Mouse (Mus musculus) liver, embryonic 11.5 days (tissue): ENCODE measurements around the gene Mrtfb. TPM values are rescaled to one million over a fixed set of nuclear protein-coding genes. Genes with fewer than 3 reads are reported as not detected.
"Not testable (repeated sequence)": the region's sequence is repeated elsewhere in the genome, so short reads cannot be mapped to it uniquely, and the experiment has no call there.

Experiments
- ATAC-seq: fragments of 200-750 bp; cut with Nextera tagmentation; replicated peaks from 2 replicates; pipeline ENCODE4 v1.8.0; 2017; ENCODE audit warnings: moderate number of reproducible peaks, mild to moderate bottlenecking, moderate TSS enrichment, moderate library complexity; ENCODE audit not compliant: low FRiP score
- DNase-seq: peaks from one replicate; pipeline ENCODE4 v3.0.0-alpha.2; 2017; ENCODE audit warnings: low spot score
- H3K27ac ChIP-seq: fragments of 300-500 bp; sonication (generic); 2 replicates; pipeline ENCODE4 v1.5.1; 2014; ENCODE audit warnings: mild to moderate bottlenecking, low read depth, low read length, control low read depth
- H3K27me3 ChIP-seq: fragments of 300-500 bp; sonication (generic); replicated peaks from 2 replicates; pipeline ENCODE4 v1.6.1; 2014; ENCODE audit warnings: low read length, mixed read lengths; ENCODE audit not compliant: control insufficient read depth, insufficient read depth
- H3K36me3 ChIP-seq: fragments of 300-500 bp; sonication (generic); 2 replicates; pipeline ENCODE4 v1.6.1; 2014; ENCODE audit warnings: mild to moderate bottlenecking, low read length, moderate library complexity, mixed read lengths; ENCODE audit not compliant: control insufficient read depth, insufficient read depth
- H3K4me1 ChIP-seq: fragments of 300-500 bp; sonication (generic); replicated peaks from 2 replicates; pipeline ENCODE4 v1.6.1; 2014; ENCODE audit warnings: low read length, mixed read lengths; ENCODE audit not compliant: control insufficient read depth, insufficient read depth
- H3K4me2 ChIP-seq: fragments of 300-500 bp; sonication (generic); 2 replicates; pipeline ENCODE4 v1.6.1; 2014; ENCODE audit warnings: mild to moderate bottlenecking, control low read depth, moderate library complexity
- H3K4me3 ChIP-seq: fragments of 300-500 bp; sonication (generic); 2 replicates; pipeline ENCODE4 v1.5.1; 2014; ENCODE audit warnings: low read depth, low read length, control low read depth
- H3K9ac ChIP-seq: fragments of 300-500 bp; sonication (generic); 2 replicates; pipeline ENCODE4 v1.6.1; 2014; ENCODE audit warnings: low read depth, low read length, control low read depth
- H3K9me3 ChIP-seq: fragments of 300-500 bp; sonication (generic); 2 replicates; pipeline ENCODE4 v1.6.1; 2016; ENCODE audit warnings: low read length, inconsistent platforms, mixed read lengths; ENCODE audit not compliant: control insufficient read depth
- WGBS: fragments of 180-500 bp; shearing (Covaris S2); extraction: QIAGEN DNeasy Blood & Tissue Kit; methylation state at CpG from one replicate; pipeline ENCODE4 v1.1.7; 2014; 5-methylcytosine and 5-hydroxymethylcytosine counted together
- polyA plus RNA-seq: library from polyadenylated mRNA; unstranded; fragments of >200 nt; fragmentation: Nextera tagmentation; extraction: Ambion mirVana; gene quantifications from 2 replicates; pipeline ENCODE4 v1.2.1, GENCODE M21; 2014

Gene Mrtfb
- polyA plus RNA-seq, 1 experiment from 2014 or later: 14.8 TPM

- Histone ChIP-seq H3K27me3 (no peaks in the 10 kb centered on the region; the same call in 1 of the 2 replicates), H3K9ac (no peak overlapping the region; the same call in 1 of the 2 replicates), H3K36me3 (no peaks in the 10 kb centered on the region), H3K4me1 (peaks cover 7% of the 10 kb centered on the region; the same call in 1 of the 2 replicates), H3K27ac (no peak overlapping the region), H3K9me3 (no peaks in the 10 kb centered on the region), H3K4me2 (peak overlapping the region; percentile 98), H3K4me3 (peak overlapping the region; percentile 82)
- DNase-seq (no peak), ATAC-seq (no peak)
- WGBS: 47% methylated on average over 5 of the region's 5 CpGs
These were observed 1.2 kb downstream of the Mrtfb start for GRCm38 (mm10) chr16:13257528-13257835.

- no peak for DNase-seq
- 88% methylated on average over 2 of the region's 2 CpGs for WGBS
- no peak overlapping the region for H3K4me2 ChIP-seq
- H3K27ac ChIP-seq: no peak overlapping the region
- H3K4me1 ChIP-seq: peaks cover 7% of the 10 kb centered on the region; the same call in 1 of the 2 replicates
- no peaks in the 10 kb centered on the region for H3K9me3 ChIP-seq
- no peak overlapping the region for H3K4me3 ChIP-seq
- H3K36me3 ChIP-seq: no peaks in the 10 kb centered on the region
- no peak for ATAC-seq
- no peak overlapping the region for H3K9ac ChIP-seq
- H3K27me3 ChIP-seq: no peaks in the 10 kb centered on the region
These were observed 2.7 kb downstream of the Mrtfb start for GRCm38 (mm10) chr16:13259026-13259425.

GRCm38 (mm10) chr16:13266312-13266711 is 10.0 kb downstream of the Mrtfb start:
- no peak overlapping the region for H3K4me3 ChIP-seq
- H3K27ac ChIP-seq: no peak overlapping the region
- 87% methylated on average over 3 of the region's 3 CpGs for WGBS
- no peak for DNase-seq
- ATAC-seq: no peak
- peaks cover 6% of the 10 kb centered on the region; the same call in 1 of the 2 replicates for H3K36me3 ChIP-seq
- no peaks in the 10 kb centered on the region for H3K9me3 ChIP-seq
- no peaks in the 10 kb centered on the region for H3K27me3 ChIP-seq
- H3K9ac ChIP-seq: no peak overlapping the region
- H3K4me2 ChIP-seq: no peak overlapping the region
- H3K4me1 ChIP-seq: no peaks in the 10 kb centered on the region

GRCm38 (mm10) chr16:13267350-13267904 is 11.1 kb downstream of the Mrtfb start:
- WGBS: 76% methylated on average over 3 of the region's 3 CpGs
- Histone ChIP-seq H3K4me2 (no peak overlapping the region), H3K9me3 (no peaks in the 10 kb centered on the region), H3K4me1 (no peaks in the 10 kb centered on the region), H3K9ac (no peak overlapping the region), H3K27me3 (no peaks in the 10 kb centered on the region), H3K27ac (no peak overlapping the region), H3K36me3 (peaks cover 6% of the 10 kb centered on the region; the same call in 1 of the 2 replicates), H3K4me3 (no peak overlapping the region)
- no peak for ATAC-seq
- DNase-seq: no peak

GRCm38 (mm10) chr16:13269426-13269825 is 13.1 kb downstream of the Mrtfb start:
- WGBS: 77% methylated on average over 2 of the region's 2 CpGs
- no peak for DNase-seq
- H3K4me1 ChIP-seq: no peaks in the 10 kb centered on the region
- H3K9me3 ChIP-seq: no peaks in the 10 kb centered on the region
- no peak for ATAC-seq
- no peak overlapping the region for H3K27ac ChIP-seq
- H3K27me3 ChIP-seq: no peaks in the 10 kb centered on the region
- peaks cover 6% of the 10 kb centered on the region; the same call in 1 of the 2 replicates for H3K36me3 ChIP-seq
- H3K4me2 ChIP-seq: no peak overlapping the region
- H3K9ac ChIP-seq: no peak overlapping the region
- no peak overlapping the region for H3K4me3 ChIP-seq

- Histone ChIP-seq H3K4me3 (no peak overlapping the region), H3K27me3 (no peaks in the 10 kb centered on the region), H3K9me3 (no peaks in the 10 kb centered on the region), H3K27ac (no peak overlapping the region), H3K4me1 (no peaks in the 10 kb centered on the region; the same call in 1 of the 2 replicates), H3K9ac (no peak overlapping the region), H3K36me3 (no peaks in the 10 kb centered on the region), H3K4me2 (no peak overlapping the region)
- WGBS: 74% methylated on average over 2 of the region's 2 CpGs
- DNase-seq (no peak), ATAC-seq (no peak)
These were observed 20.0 kb downstream of the Mrtfb start for GRCm38 (mm10) chr16:13276258-13276657.

GRCm38 (mm10) chr16:13276709-13277399 is 20.6 kb downstream of the Mrtfb start:
- no peak for DNase-seq
- Histone ChIP-seq H3K9me3 (no peaks in the 10 kb centered on the region), H3K27me3 (no peaks in the 10 kb centered on the region), H3K27ac (no peak overlapping the region), H3K36me3 (no peaks in the 10 kb centered on the region), H3K4me3 (no peak overlapping the region), H3K4me1 (no peaks in the 10 kb centered on the region; the same call in 1 of the 2 replicates), H3K9ac (no peak overlapping the region), H3K4me2 (no peak overlapping the region)
- ATAC-seq: no peak
- WGBS: 75% methylated on average over 3 of the region's 3 CpGs

GRCm38 (mm10) chr16:13286425-13286824 is 30.1 kb downstream of the Mrtfb start:
- H3K36me3 ChIP-seq, H3K4me2 ChIP-seq, H3K4me1 ChIP-seq, H3K9me3 ChIP-seq, ATAC-seq, DNase-seq, H3K9ac ChIP-seq, H3K27ac ChIP-seq, H3K4me3 ChIP-seq, H3K27me3 ChIP-seq: not testable (repeated sequence)

GRCm38 (mm10) chr16:13297860-13298259 is 41.6 kb downstream of the Mrtfb start:
- Histone ChIP-seq H3K36me3 (no peaks in the 10 kb centered on the region), H3K4me1 (no peaks in the 10 kb centered on the region; the same call in 1 of the 2 replicates), H3K9ac (no peak overlapping the region), H3K4me2 (no peak overlapping the region), H3K9me3 (no peaks in the 10 kb centered on the region), H3K4me3 (no peak overlapping the region), H3K27me3 (no peaks in the 10 kb centered on the region), H3K27ac (no peak overlapping the region)
- WGBS: 50% methylated on average over 1 of the region's 1 CpGs
- ATAC-seq (no peak), DNase-seq (no peak)
